8 mouse cellular contexts compared by ENCODE assay signal in the genomic region with DNA sequence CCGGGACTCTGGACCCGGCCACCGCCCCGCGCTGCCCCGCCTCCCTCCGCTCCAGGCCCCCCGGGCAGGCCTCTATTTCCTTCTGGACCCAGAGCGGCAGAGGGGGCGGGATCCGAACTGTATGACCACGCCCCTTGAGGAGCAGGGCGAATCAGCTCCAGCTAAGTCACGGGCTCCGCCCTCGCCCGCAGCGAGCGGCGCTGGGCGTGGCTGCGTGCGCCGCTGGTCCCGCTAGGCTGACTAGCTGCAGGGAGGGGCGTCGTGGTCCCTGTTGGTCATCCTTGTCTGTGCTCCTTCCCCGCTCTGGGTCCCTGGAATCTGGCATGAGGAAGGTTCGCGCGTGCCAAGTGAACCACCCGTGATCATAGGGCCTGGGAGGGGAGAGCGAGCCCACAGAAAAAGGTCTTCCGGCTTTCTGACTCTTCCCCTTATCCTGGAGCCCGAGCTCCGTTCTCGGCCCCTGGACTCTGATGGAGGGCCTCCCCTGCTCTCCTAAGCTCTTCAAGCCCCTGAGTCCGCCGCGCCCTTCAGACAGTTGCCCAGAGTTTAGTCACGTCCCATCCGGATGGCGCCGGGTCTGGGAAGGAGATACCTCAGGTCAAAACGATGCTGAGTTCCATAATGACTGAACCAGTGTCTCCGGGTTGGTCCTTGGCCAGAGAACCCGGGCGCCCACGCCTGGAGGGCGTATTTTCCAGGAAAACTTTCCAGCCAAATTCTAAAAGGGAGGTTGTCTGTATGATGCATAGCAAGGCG. TPM values are rescaled to one million over a fixed set of nuclear protein-coding genes. Genes with fewer than 3 reads are reported as not detected.
DNase-seq lines count a peak whose midpoint lies in the region; ATAC-seq and TF ChIP-seq lines count a peak whose summit lies in the region.

A gene (minus strand): TSS at position 144 of the 756 bp plus-strand sequence.

- peak within 1 kb of the TSS; percentile 64 for H3K4me3 ChIP-seq in cortical plate, adult 2 months (ENCODE audit: insufficient read depth, low read length)

- peak; percentile 95 for DNase-seq in gastrocnemius, postnatal 10 days
- DNase-seq in induced T-regulatory cell, adult 2 months (ENCODE audit: low read depth) = peak; percentile 98
- peak; percentile 87 to 95 for DNase-seq in left cerebral cortex, adult 9 months (ENCODE audit: low spot score in 2 of 2)
- peak; percentile 92 for DNase-seq in right cerebral cortex, postnatal 14 days
- DNase-seq in urinary bladder, postnatal 36 days (ENCODE audit: low spot score in 2 of 2) = peak; percentile 97 to 99

- H3K4me1 ChIP-seq in cortical plate, adult 2 months (ENCODE audit: control insufficient read depth, insufficient read depth, low read length) = no peaks in the 10 kb centered on the region; the same call in 1 of the 2 replicates

- H3K27ac ChIP-seq in cortical plate, adult 2 months (ENCODE audit: insufficient read depth, low read length) = peak within 1 kb of the TSS; percentile 67

- no peak for TF ChIP-seq CTCF in cortical plate, adult 2 months (IDR thresholded peaks at IDR 0.05; ENCODE audit: extremely low read depth, insufficient read depth, low read length)

- TF ChIP-seq POLR2A in cortical plate, adult 2 months (IDR thresholded peaks at IDR 0.05; ENCODE audit: extremely low read depth, insufficient read depth, low read length) = peak; percentile 95

- peak; percentile 97 for ATAC-seq in activated CD4-positive, CD25-positive, alpha-beta regulatory T cell, adult 4 months
- peak; percentile 95 for ATAC-seq in megakaryocyte progenitor cell, adult 5-6 weeks (replicated peaks; ENCODE audit: poor library complexity)

RNA-seq across cellular contexts. Expression of the gene that starts here (rescaled TPM):
- 10 to 100 TPM; 11.0 to 14.7 TPM for polyA plus RNA-seq in activated CD4-positive, CD25-positive, alpha-beta regulatory T cell, adult 4 months (2017; shearing (Covaris generic))
- polyA plus RNA-seq in cortical plate, adult 2 months (2012; rRNA removed) = 25.2 and 26.5 TPM in 2 replicates
- total RNA-seq in gastrocnemius, postnatal 10 days (2021) = 10 to 100 TPM; 20.7 to 24.6 TPM
- total RNA-seq in megakaryocyte progenitor cell, adult 5-6 weeks (2015) = 48.0 and 52.4 TPM in 2 replicates
- total RNA-seq in megakaryocyte progenitor cell, adult 5-6 weeks (2017) = 78.9 and 80.5 TPM in 2 replicates

Comparison
In these comparisons a context has a peak if more than half of its experiments do, and no peak if none do; other contexts are left out.
1. Peak in every context shown above with its lines: DNase-seq, ATAC-seq, H3K4me3 ChIP-seq and H3K27ac ChIP-seq.